Comparison of ENCODE assay signal across 10 mouse cellular contexts in genomic region chr11:60346537-60346936, GRCm38 (mm10). TPM values are rescaled to one million over a fixed set of nuclear protein-coding genes. Genes with fewer than 3 reads are reported as not detected.
DNase-seq lines count a peak whose midpoint lies in the region; ATAC-seq and TF ChIP-seq lines count a peak whose summit lies in the region.
"Had no signal": no experiment of that assay in that cellular context is flagged by ENCODE, and none has a peak within 500 bp of the region (broad histone marks: within the 10 kb centered on the region; RNA-seq: fewer than 3 reads in every experiment).

No protein-coding gene starts in this region.

- no peak for TF ChIP-seq CTCF in left cerebral cortex, adult 2 months (IDR thresholded peaks at IDR 0.05)

- DNase-seq in left cerebral cortex, adult 2 months (ENCODE audit: extremely low spot score in 1 of 2, low spot score in 2 of 2): no peak
- DNase-seq in left cerebral cortex, postnatal 36 days (ENCODE audit: low spot score in 2 of 2): no peak
- DNase-seq in adrenal gland, adult 18-20 months (ENCODE audit: low spot score in 2 of 2): peak; percentile 45 to 46
- DNase-seq in cerebellum, adult 9-10 months: peak; percentile 84
- no peak for DNase-seq in MN1 (ENCODE audit: low spot score)
- DNase-seq in right cerebral cortex, postnatal 25 days: no peak

- no peak overlapping the region for H3K4me2 ChIP-seq in lung, embryonic 16.5 days (ENCODE audit: low read depth, low read length)
- H3K4me2 ChIP-seq in intestine, embryonic 15.5 days (replicated peaks): no peak overlapping the region
- H3K4me2 ChIP-seq: hindbrain, embryonic 15.5 days; liver, embryonic 15.5 days had no signal

- intact Hi-C loops in left cerebral cortex, adult 2 months (cut with DNase I): no loop called here
- intact Hi-C loops in left cerebral cortex, postnatal 36 days (cut with DNase I): no loop called here

- ATAC-seq in lung, embryonic 16.5 days (ENCODE audit: low read depth): peak; percentile 28; the same call in 1 of the 2 replicates
- no peak for ATAC-seq in intestine, embryonic 15.5 days

- H3K4me1 ChIP-seq in lung, embryonic 16.5 days (replicated peaks; ENCODE audit: control insufficient read depth, insufficient read depth, low read length): peaks cover 14% of the 10 kb centered on the region
- peaks cover under 1% of the 10 kb centered on the region; the same call in 1 of the 2 replicates for H3K4me1 ChIP-seq in intestine, embryonic 15.5 days (replicated peaks)

- no peaks in the 10 kb centered on the region for H3K9me3 ChIP-seq in lung, embryonic 16.5 days (ENCODE audit: control insufficient read depth, low read length)
- H3K9me3 ChIP-seq in intestine, embryonic 15.5 days: no peaks in the 10 kb centered on the region
- H3K9me3 ChIP-seq: hindbrain, embryonic 15.5 days; liver, embryonic 15.5 days had no signal

- H3K36me3 ChIP-seq in lung, embryonic 16.5 days (ENCODE audit: control insufficient read depth, insufficient read depth, low read length): no peaks in the 10 kb centered on the region
- no peaks in the 10 kb centered on the region for H3K36me3 ChIP-seq in intestine, embryonic 15.5 days
- H3K36me3 ChIP-seq: hindbrain, embryonic 15.5 days; liver, embryonic 15.5 days had no signal

- H3K4me3 ChIP-seq in left cerebral cortex, adult 2 months: no peak overlapping the region
- H3K4me3 ChIP-seq in lung, embryonic 16.5 days (ENCODE audit: low read length): no peak overlapping the region
- H3K4me3 ChIP-seq in intestine, embryonic 15.5 days (replicated peaks): no peak overlapping the region
- H3K4me3 ChIP-seq: hindbrain, embryonic 15.5 days; liver, embryonic 15.5 days had no signal

- WGBS in lung, embryonic 16.5 days: 46% methylated on average over 4 of the region's 4 CpGs
- 63% methylated on average over 4 of the region's 4 CpGs for WGBS in intestine, embryonic 15.5 days

- no peak overlapping the region for H3K9ac ChIP-seq in lung, embryonic 16.5 days (ENCODE audit: low read length)
- H3K9ac ChIP-seq in intestine, embryonic 15.5 days: no peak overlapping the region
- H3K9ac ChIP-seq: hindbrain, embryonic 15.5 days; liver, embryonic 15.5 days had no signal

- no peaks in the 10 kb centered on the region for H3K27me3 ChIP-seq in lung, embryonic 16.5 days (ENCODE audit: control insufficient read depth, insufficient read depth, low read depth, low read length)
- no peaks in the 10 kb centered on the region for H3K27me3 ChIP-seq in intestine, embryonic 15.5 days (replicated peaks)
- H3K27me3 ChIP-seq: hindbrain, embryonic 15.5 days; liver, embryonic 15.5 days had no signal

- peak overlapping the region; percentile 44; the same call in 1 of the 2 replicates for H3K27ac ChIP-seq in left cerebral cortex, adult 2 months
- no peak overlapping the region for H3K27ac ChIP-seq in lung, embryonic 16.5 days (ENCODE audit: low read length)
- no peak overlapping the region for H3K27ac ChIP-seq in intestine, embryonic 15.5 days
- H3K27ac ChIP-seq: hindbrain, embryonic 15.5 days; liver, embryonic 15.5 days had no signal

RNA-seq across cellular contexts. Expression of gene Tom1l2, which starts 6.2 kb away (rescaled TPM):
- total RNA-seq in left cerebral cortex, adult 2 months (2021): 100 to 1,000 TPM; 216 to 221 TPM
- total RNA-seq in left cerebral cortex, postnatal 36 days (2021): 100 to 1,000 TPM; 216 to 221 TPM
- 10 to 100 TPM; 63.0 to 80.7 TPM for total RNA-seq in adrenal gland, adult 18-20 months (2021)
- 29.6 and 33.4 TPM in 2 replicates for polyA plus RNA-seq in lung, embryonic 16.5 days (2015; fragmentation: Nextera tagmentation; extraction: Ambion mirVana)
- polyA plus RNA-seq in intestine, embryonic 15.5 days (2015; fragmentation: Nextera tagmentation; extraction: Ambion mirVana): 22.3 and 27.1 TPM in 2 replicates

RNA-seq across cellular contexts. Expression of gene Drc3, which starts 6.6 kb away (rescaled TPM):
- 10 to 100 TPM; 11.7 to 12.5 TPM for total RNA-seq in left cerebral cortex, adult 2 months (2021)
- total RNA-seq in left cerebral cortex, postnatal 36 days (2021): 10 to 100 TPM in 1 of 2 experiments, 1 to 10 TPM in 1; 9.6 to 12.3 TPM
- total RNA-seq in adrenal gland, adult 18-20 months (2021): 1 to 10 TPM in 1 of 2 experiments, under 1 TPM in 1; 0.73 to 1.6 TPM
- polyA plus RNA-seq in lung, embryonic 16.5 days (2015; fragmentation: Nextera tagmentation; extraction: Ambion mirVana): 11.2 and 11.3 TPM in 2 replicates
- 1.9 and 2.1 TPM in 2 replicates for polyA plus RNA-seq in intestine, embryonic 15.5 days (2015; fragmentation: Nextera tagmentation; extraction: Ambion mirVana)

Comparison
In these comparisons a context has a peak if more than half of its experiments do, and no peak if none do; other contexts are left out.
1. DNase-seq: peak in adrenal gland, adult 18-20 months (2 of 2) and cerebellum, adult 9-10 months (single experiment); none in left cerebral cortex, adult 2 months (0 of 2), left cerebral cortex, postnatal 36 days (0 of 2), MN1 (single experiment) and right cerebral cortex, postnatal 25 days (single experiment).
2. RNA of gene Drc3, which starts 6.6 kb away (total RNA-seq): 11.7 to 12.5 TPM in left cerebral cortex, adult 2 months and 9.6 to 12.3 TPM in left cerebral cortex, postnatal 36 days; 0.73 to 1.6 TPM in adrenal gland, adult 18-20 months; every median in the first group is over 4 times any median in the second.